Mouse (Mus musculus): Measurements from ENCODE around the gene 1700129C05Rik. TPM values are rescaled to one million over a fixed set of nuclear protein-coding genes. Genes with fewer than 3 reads are reported as not detected.

The 1700129C05Rik gene
- polyA plus RNA-seq (2015; fragmentation: Illumina TruSeq; extraction: RNeasy Lipid Tissue Mini Kit (QIAGEN cat#74804); ENCODE audit: low read depth, low replicate concordance) = not detected

DNA sequence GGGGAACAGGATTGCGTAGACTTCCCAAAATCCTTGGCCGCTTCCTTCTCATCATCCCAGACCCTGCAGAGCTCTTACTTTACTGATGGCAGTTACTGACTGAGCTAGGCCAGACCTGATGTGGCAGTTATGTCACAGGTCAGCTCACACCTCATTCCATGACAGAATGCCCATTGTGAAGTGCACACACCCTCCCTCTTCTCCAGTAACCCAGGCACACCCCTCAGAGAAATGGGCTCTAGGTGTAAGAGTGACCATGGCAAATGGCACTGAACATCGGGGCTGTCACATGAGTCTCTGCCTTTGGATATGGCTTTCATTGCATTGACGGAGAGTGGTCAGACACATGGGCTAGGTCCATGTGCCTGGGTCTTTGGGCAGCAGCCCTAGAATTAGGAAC is at the start of gene 1700129C05Rik:
1700129C05Rik (minus strand) TSS at position 101 of the 400 bp plus-strand sequence.

GRCm38 (mm10) chr14:59178649-59179048 is 36.0 kb upstream of the 1700129C05Rik start, which contains the start of gene Gm5142:
Gene Gm5142 (minus strand): TSS chr14:59178749.

Other genes starting within 250 kb of the 1700129C05Rik start
- not detected for gene Gm5142, start 35.9 kb upstream of the 1700129C05Rik start, polyA plus RNA-seq (2015; fragmentation: Illumina TruSeq; extraction: RNeasy Lipid Tissue Mini Kit (QIAGEN cat#74804); ENCODE audit: low read depth, low replicate concordance)
- gene Rcbtb1, start 58.3 kb upstream of the 1700129C05Rik start, polyA plus RNA-seq (2015; fragmentation: Illumina TruSeq; extraction: RNeasy Lipid Tissue Mini Kit (QIAGEN cat#74804); ENCODE audit: low read depth, low replicate concordance) = 32.7 TPM
- gene Gm6904, start 117.3 kb upstream of the 1700129C05Rik start, polyA plus RNA-seq (2015; fragmentation: Illumina TruSeq; extraction: RNeasy Lipid Tissue Mini Kit (QIAGEN cat#74804); ENCODE audit: low read depth, low replicate concordance) = not detected
- gene Phf11a, start 154.6 kb upstream of the 1700129C05Rik start, polyA plus RNA-seq (2015; fragmentation: Illumina TruSeq; extraction: RNeasy Lipid Tissue Mini Kit (QIAGEN cat#74804); ENCODE audit: low read depth, low replicate concordance) = not detected
- not detected for gene Phf11b, start 198.5 kb upstream of the 1700129C05Rik start, polyA plus RNA-seq (2015; fragmentation: Illumina TruSeq; extraction: RNeasy Lipid Tissue Mini Kit (QIAGEN cat#74804); ENCODE audit: low read depth, low replicate concordance)
- gene Phf11d, start 222.6 kb upstream of the 1700129C05Rik start, polyA plus RNA-seq (2015; fragmentation: Illumina TruSeq; extraction: RNeasy Lipid Tissue Mini Kit (QIAGEN cat#74804); ENCODE audit: low read depth, low replicate concordance) = 1.1 TPM

All from brain, adult 10 weeks (tissue).